Mouse (Mus musculus): Measurements from ENCODE around the gene Slc6a5. TPM values are rescaled to one million over a fixed set of nuclear protein-coding genes. Genes with fewer than 3 reads are reported as not detected.

Slc6a5 gene
- polyA plus RNA-seq, 2 experiments = 0.03 TPM; not detected in 1

- 80% methylated on average over 13 of the region's 13 CpGs for WGBS
- DNase-seq (ENCODE audit: low spot score) = no peak
Observed at GRCm38 (mm10) chr7:49879051-49879450, 30.9 kb upstream of the Slc6a5 start.

GRCm38 (mm10) chr7:49879998-49880707, 29.8 kb upstream of the Slc6a5 start:
- 71% methylated on average over 8 of the region's 8 CpGs for WGBS
- no peak for TF ChIP-seq POLR2A (IDR thresholded peaks at IDR 0.05; ENCODE audit: borderline replicate concordance, extremely low read depth, insufficient read depth, insufficient read length)
- H3K36me3 ChIP-seq (ENCODE audit: control insufficient read depth, insufficient read depth, low read length) = no peaks in the 10 kb centered on the region
- no peak for ATAC-seq (ENCODE audit: low FRiP score, low read depth)
- H3K4me1 ChIP-seq (ENCODE audit: control insufficient read depth, insufficient read depth, low read length) = peaks cover 3% of the 10 kb centered on the region; the same call in 1 of the 2 replicates
- H3K9ac ChIP-seq (ENCODE audit: low read depth, low read length, severe bottlenecking) = no peak overlapping the region
- DNase-seq (ENCODE audit: low spot score) = no peak
- H3K27ac ChIP-seq (replicated peaks; ENCODE audit: low read depth, low read length) = no peak overlapping the region
- H3K4me3 ChIP-seq (replicated peaks; ENCODE audit: low read length) = no peak overlapping the region
- H3K27me3 ChIP-seq (ENCODE audit: control insufficient read depth, insufficient read depth, low read length) = no peaks in the 10 kb centered on the region
- no peak overlapping the region for H3K4me2 ChIP-seq (replicated peaks; ENCODE audit: low read depth, low read length, severe bottlenecking)
- no peaks in the 10 kb centered on the region for H3K9me3 ChIP-seq (ENCODE audit: control insufficient read depth, low read length)

More at GRCm38 (mm10) chr7:49879051-49879450, 30.9 kb upstream of the Slc6a5 start:
- Histone ChIP-seq H3K36me3 (ENCODE audit: control insufficient read depth, insufficient read depth, low read length) (no peaks in the 10 kb centered on the region), H3K9ac (ENCODE audit: low read depth, low read length, severe bottlenecking) (no peak overlapping the region), H3K27ac (replicated peaks; ENCODE audit: low read depth, low read length) (no peak overlapping the region), H3K4me3 (replicated peaks; ENCODE audit: low read length) (no peak overlapping the region), H3K9me3 (ENCODE audit: control insufficient read depth, low read length) (no peaks in the 10 kb centered on the region), H3K4me1 (ENCODE audit: control insufficient read depth, insufficient read depth, low read length) (peaks cover 3% of the 10 kb centered on the region; the same call in 1 of the 2 replicates), H3K27me3 (ENCODE audit: control insufficient read depth, insufficient read depth, low read length) (no peaks in the 10 kb centered on the region), H3K4me2 (replicated peaks; ENCODE audit: low read depth, low read length, severe bottlenecking) (no peak overlapping the region)
- TF ChIP-seq POLR2A (IDR thresholded peaks at IDR 0.05; ENCODE audit: borderline replicate concordance, extremely low read depth, insufficient read depth, insufficient read length) = no peak
- no peak for ATAC-seq (ENCODE audit: low FRiP score, low read depth)

- DNase-seq (ENCODE audit: low spot score) = no peak
- no peak overlapping the region for H3K4me3 ChIP-seq (replicated peaks; ENCODE audit: low read length)
- TF ChIP-seq POLR2A (IDR thresholded peaks at IDR 0.05; ENCODE audit: borderline replicate concordance, extremely low read depth, insufficient read depth, insufficient read length) = no peak
- no peak for ATAC-seq (ENCODE audit: low FRiP score, low read depth)
- H3K4me1 ChIP-seq (ENCODE audit: control insufficient read depth, insufficient read depth, low read length) = peaks cover 3% of the 10 kb centered on the region; the same call in 1 of the 2 replicates
- no peak overlapping the region for H3K9ac ChIP-seq (ENCODE audit: low read depth, low read length, severe bottlenecking)
- H3K4me2 ChIP-seq (replicated peaks; ENCODE audit: low read depth, low read length, severe bottlenecking) = 0 out of 2 replicates have a peak overlapping the region, but pooled peaks have one; percentile 3
- H3K27ac ChIP-seq (replicated peaks; ENCODE audit: low read depth, low read length) = no peak overlapping the region
- WGBS = 20% methylated on average over 4 of the region's 4 CpGs
- H3K36me3 ChIP-seq (ENCODE audit: control insufficient read depth, insufficient read depth, low read length) = no peaks in the 10 kb centered on the region
- H3K27me3 ChIP-seq (ENCODE audit: control insufficient read depth, insufficient read depth, low read length) = no peaks in the 10 kb centered on the region
- no peaks in the 10 kb centered on the region for H3K9me3 ChIP-seq (ENCODE audit: control insufficient read depth, low read length)
Observed at GRCm38 (mm10) chr7:49882288-49882687, 27.7 kb upstream of the Slc6a5 start.

- Histone ChIP-seq H3K9ac (ENCODE audit: low read depth, low read length, severe bottlenecking) (no peak overlapping the region; the same call in 1 of the 2 replicates), H3K9me3 (ENCODE audit: control insufficient read depth, low read length) (no peaks in the 10 kb centered on the region), H3K4me1 (ENCODE audit: control insufficient read depth, insufficient read depth, low read length) (peaks cover 3% of the 10 kb centered on the region; the same call in 1 of the 2 replicates), H3K4me2 (replicated peaks; ENCODE audit: low read depth, low read length, severe bottlenecking) (0 out of 2 replicates have a peak overlapping the region, but pooled peaks have one; percentile 3), H3K27ac (replicated peaks; ENCODE audit: low read depth, low read length) (no peak overlapping the region), H3K4me3 (replicated peaks; ENCODE audit: low read length) (no peak overlapping the region), H3K36me3 (ENCODE audit: control insufficient read depth, insufficient read depth, low read length) (no peaks in the 10 kb centered on the region), H3K27me3 (ENCODE audit: control insufficient read depth, insufficient read depth, low read length) (no peaks in the 10 kb centered on the region)
- DNase-seq (ENCODE audit: low spot score) (no peak), ATAC-seq (ENCODE audit: low FRiP score, low read depth) (no peak)
- WGBS = 20% methylated on average over 16 of the region's 16 CpGs
- no peak for TF ChIP-seq POLR2A (IDR thresholded peaks at IDR 0.05; ENCODE audit: borderline replicate concordance, extremely low read depth, insufficient read depth, insufficient read length)
Observed at GRCm38 (mm10) chr7:49882694-49883389, 27.1 kb upstream of the Slc6a5 start.

- Histone ChIP-seq H3K9me3 (ENCODE audit: control insufficient read depth, low read length) (no peaks in the 10 kb centered on the region), H3K36me3 (ENCODE audit: control insufficient read depth, insufficient read depth, low read length) (no peaks in the 10 kb centered on the region), H3K4me1 (ENCODE audit: control insufficient read depth, insufficient read depth, low read length) (no peaks in the 10 kb centered on the region), H3K4me2 (replicated peaks; ENCODE audit: low read depth, low read length, severe bottlenecking) (no peak overlapping the region), H3K9ac (ENCODE audit: low read depth, low read length, severe bottlenecking) (no peak overlapping the region), H3K27me3 (ENCODE audit: control insufficient read depth, insufficient read depth, low read length) (no peaks in the 10 kb centered on the region), H3K27ac (replicated peaks; ENCODE audit: low read depth, low read length) (no peak overlapping the region), H3K4me3 (replicated peaks; ENCODE audit: low read length) (no peak overlapping the region)
- WGBS = 81% methylated on average over 2 of the region's 2 CpGs
- no peak for ATAC-seq (ENCODE audit: low FRiP score, low read depth)
- no peak for TF ChIP-seq POLR2A (IDR thresholded peaks at IDR 0.05; ENCODE audit: borderline replicate concordance, extremely low read depth, insufficient read depth, insufficient read length)
- DNase-seq (ENCODE audit: low spot score) = no peak
Observed at GRCm38 (mm10) chr7:49887776-49888390, 22.1 kb upstream of the Slc6a5 start.
